Mouse (Mus musculus): ENCODE data around the gene Mnat1.

Mnat1 gene

GRCm38 (mm10) chr12:73304636-73305035 lies 181.1 kb downstream of the Mnat1 start:
- no peak for DNase-seq (ENCODE audit: extremely low spot score, low read depth, low spot score)

- DNase-seq (ENCODE audit: extremely low spot score, low read depth, low spot score) = no peak
Measured at GRCm38 (mm10) chr12:73307750-73308149, 184.2 kb downstream of the Mnat1 start.

GRCm38 (mm10) chr12:73308711-73309110 lies 185.2 kb downstream of the Mnat1 start:
- DNase-seq (ENCODE audit: extremely low spot score, low read depth, low spot score) = no peak

GRCm38 (mm10) chr12:73317706-73318686 lies 194.5 kb downstream of the Mnat1 start:
- no peak for DNase-seq (ENCODE audit: extremely low spot score, low read depth, low spot score)

Measured in hindlimb bud, embryonic 11.5 days (tissue).